Mouse (Mus musculus): ENCODE measurements at regions not wholly inside any gene's neighbourhood (a gene's known extent, or its start where the extent isn't known, plus 50 kb on each side); places are given as distances from the start of the nearest gene placed in this dataset.

GRCm38 (mm10) chr9:52255692-52256091, 87.3 kb upstream of the Zc3h12c start:
- no peak overlapping the region for H3K4me3 ChIP-seq (ENCODE audit: inconsistent target)
- H3K27ac ChIP-seq: no peak overlapping the region
- H3K79me2 ChIP-seq (ENCODE audit: inconsistent target): no peaks in the 10 kb centered on the region
- 86% methylated on average over 4 of the region's 4 CpGs for WGBS (ENCODE audit: missing documents)
- no peaks in the 10 kb centered on the region for H3K36me3 ChIP-seq (ENCODE audit: inconsistent target)

- no peaks in the 10 kb centered on the region for H3K36me3 ChIP-seq (ENCODE audit: inconsistent target)
- WGBS (ENCODE audit: missing documents): 87% methylated on average over 6 of the region's 6 CpGs
- H3K27ac ChIP-seq: no peak overlapping the region
- H3K79me2 ChIP-seq (ENCODE audit: inconsistent target): no peaks in the 10 kb centered on the region
- no peak overlapping the region for H3K4me3 ChIP-seq (ENCODE audit: inconsistent target)
Measured at GRCm38 (mm10) chr9:52254475-52254874, 86.1 kb upstream of the Zc3h12c start.

- 87% methylated on average over 5 of the region's 5 CpGs for WGBS (ENCODE audit: missing documents)
- H3K36me3 ChIP-seq (ENCODE audit: inconsistent target): no peaks in the 10 kb centered on the region
- H3K4me3 ChIP-seq (ENCODE audit: inconsistent target): no peak overlapping the region
- H3K79me2 ChIP-seq (ENCODE audit: inconsistent target): no peaks in the 10 kb centered on the region
- no peak overlapping the region for H3K27ac ChIP-seq
Measured at GRCm38 (mm10) chr9:52251455-52251854, 83.1 kb upstream of the Zc3h12c start.

GRCm38 (mm10) chr9:52246712-52247111, 78.3 kb upstream of the Zc3h12c start:
- Histone ChIP-seq H3K79me2 (ENCODE audit: inconsistent target) (no peaks in the 10 kb centered on the region), H3K4me3 (ENCODE audit: inconsistent target) (no peak overlapping the region), H3K27ac (no peak overlapping the region), H3K36me3 (ENCODE audit: inconsistent target) (no peaks in the 10 kb centered on the region)
- 100% methylated on average over 1 of the region's 1 CpGs for WGBS (ENCODE audit: missing documents)

- H3K27ac ChIP-seq: no peak overlapping the region
- no peak overlapping the region for H3K4me3 ChIP-seq (ENCODE audit: inconsistent target)
- 47% methylated on average over 12 of the region's 12 CpGs for WGBS (ENCODE audit: missing documents)
Measured at GRCm38 (mm10) chr9:52244081-52244480, 75.7 kb upstream of the Zc3h12c start.

GRCm38 (mm10) chr9:52243032-52243431, 74.7 kb upstream of the Zc3h12c start:
- no peak overlapping the region for H3K4me3 ChIP-seq (ENCODE audit: inconsistent target)
- no peaks in the 10 kb centered on the region for H3K79me2 ChIP-seq (ENCODE audit: inconsistent target)
- H3K36me3 ChIP-seq (ENCODE audit: inconsistent target): no peaks in the 10 kb centered on the region
- H3K27ac ChIP-seq: no peak overlapping the region
- WGBS (ENCODE audit: missing documents): 31% methylated on average over 2 of the region's 2 CpGs

More at GRCm38 (mm10) chr9:52244081-52244480, 75.7 kb upstream of the Zc3h12c start:
- no peaks in the 10 kb centered on the region for H3K36me3 ChIP-seq (ENCODE audit: inconsistent target)
- no peaks in the 10 kb centered on the region for H3K79me2 ChIP-seq (ENCODE audit: inconsistent target)

- Histone ChIP-seq H3K27ac (no peak overlapping the region), H3K79me2 (ENCODE audit: inconsistent target) (no peaks in the 10 kb centered on the region), H3K4me3 (ENCODE audit: inconsistent target) (no peak overlapping the region), H3K36me3 (ENCODE audit: inconsistent target) (no peaks in the 10 kb centered on the region)
- WGBS (ENCODE audit: missing documents): 89% methylated on average over 4 of the region's 4 CpGs
Measured at GRCm38 (mm10) chr9:52241577-52241976, 73.2 kb upstream of the Zc3h12c start.

- 89% methylated on average over 12 of the region's 12 CpGs for WGBS (ENCODE audit: missing documents)
Measured at GRCm38 (mm10) chr9:52240585-52241320, 72.4 kb upstream of the Zc3h12c start.

GRCm38 (mm10) chr9:52234775-52235174, 66.4 kb upstream of the Zc3h12c start:
- H3K4me3 ChIP-seq (ENCODE audit: inconsistent target): no peak overlapping the region
- no peaks in the 10 kb centered on the region for H3K36me3 ChIP-seq (ENCODE audit: inconsistent target)
- WGBS (ENCODE audit: missing documents): 37% methylated on average over 9 of the region's 9 CpGs
- no peaks in the 10 kb centered on the region for H3K79me2 ChIP-seq (ENCODE audit: inconsistent target)
- no peak overlapping the region for H3K27ac ChIP-seq

More at GRCm38 (mm10) chr9:52240585-52241320, 72.4 kb upstream of the Zc3h12c start:
- no peaks in the 10 kb centered on the region for H3K79me2 ChIP-seq (ENCODE audit: inconsistent target)
- H3K36me3 ChIP-seq (ENCODE audit: inconsistent target): no peaks in the 10 kb centered on the region
- H3K4me3 ChIP-seq (ENCODE audit: inconsistent target): no peak overlapping the region
- H3K27ac ChIP-seq: no peak overlapping the region

- 7% methylated on average over 9 of the region's 9 CpGs for WGBS (ENCODE audit: missing documents)
- Histone ChIP-seq H3K4me3 (ENCODE audit: inconsistent target) (no peak overlapping the region), H3K79me2 (ENCODE audit: inconsistent target) (no peaks in the 10 kb centered on the region), H3K36me3 (ENCODE audit: inconsistent target) (no peaks in the 10 kb centered on the region), H3K27ac (no peak overlapping the region)
Measured at GRCm38 (mm10) chr9:52229589-52229988, 61.2 kb upstream of the Zc3h12c start.

- Histone ChIP-seq H3K27ac (no peak overlapping the region), H3K36me3 (ENCODE audit: inconsistent target) (no peaks in the 10 kb centered on the region), H3K4me3 (ENCODE audit: inconsistent target) (no peak overlapping the region), H3K79me2 (ENCODE audit: inconsistent target) (no peaks in the 10 kb centered on the region)
- WGBS (ENCODE audit: missing documents): 80% methylated on average over 3 of the region's 3 CpGs
Measured at GRCm38 (mm10) chr9:52225646-52226045, 57.3 kb upstream of the Zc3h12c start.

GRCm38 (mm10) chr9:52223509-52224113, 55.2 kb upstream of the Zc3h12c start:
- H3K79me2 ChIP-seq (ENCODE audit: inconsistent target): no peaks in the 10 kb centered on the region
- no peak overlapping the region for H3K4me3 ChIP-seq (ENCODE audit: inconsistent target)
- no peaks in the 10 kb centered on the region for H3K36me3 ChIP-seq (ENCODE audit: inconsistent target)
- WGBS (ENCODE audit: missing documents): 81% methylated on average over 7 of the region's 7 CpGs
- H3K27ac ChIP-seq: no peak overlapping the region
